Mouse (Mus musculus) lung, embryonic 15.5 days (tissue): ENCODE measurements around the gene Msi2. TPM values are rescaled to one million over a fixed set of nuclear protein-coding genes. Genes with fewer than 3 reads are reported as not detected.
A peak's percentile ranks its signal among the peaks of the same experiment; 100 is the strongest.

Experiments
- ATAC-seq: fragments of 200-750 bp; cut with Nextera tagmentation; 2 replicates; pipeline ENCODE4 v1.8.0; 2017; ENCODE audit warnings: moderate number of reproducible peaks, borderline replicate concordance; ENCODE audit not compliant: low FRiP score, low TSS enrichment; ENCODE audit errors: extremely low read depth
- H3K27ac ChIP-seq: fragments of 300-500 bp; sonication (generic); 2 replicates; pipeline ENCODE4 v1.5.1; 2015; ENCODE audit warnings: moderate library complexity, mild to moderate bottlenecking, inconsistent platforms
- H3K27me3 ChIP-seq: fragments of 300-500 bp; sonication (generic); 2 replicates; pipeline ENCODE4 v1.6.1; 2015; ENCODE audit warnings: inconsistent platforms
- H3K36me3 ChIP-seq: fragments of 300-500 bp; sonication (generic); 2 replicates; pipeline ENCODE4 v1.6.1; 2015; ENCODE audit warnings: inconsistent platforms
- H3K4me1 ChIP-seq: fragments of 300-500 bp; sonication (generic); 2 replicates; pipeline ENCODE4 v1.6.1; 2015; ENCODE audit warnings: inconsistent platforms
- H3K4me2 ChIP-seq: fragments of 300-500 bp; sonication (generic); 2 replicates; pipeline ENCODE4 v1.6.1; 2015; ENCODE audit warnings: inconsistent platforms, mild to moderate bottlenecking, moderate library complexity
- H3K4me3 ChIP-seq: fragments of 300-500 bp; sonication (generic); 2 replicates; pipeline ENCODE4 v1.5.1; 2015; ENCODE audit warnings: mild to moderate bottlenecking, inconsistent platforms
- H3K9ac ChIP-seq: fragments of 300-500 bp; sonication (generic); 2 replicates; pipeline ENCODE4 v1.6.1; 2015; ENCODE audit warnings: inconsistent platforms
- H3K9me3 ChIP-seq: fragments of 300-500 bp; sonication (generic); 2 replicates; pipeline ENCODE4 v1.6.1; 2016; ENCODE audit warnings: inconsistent platforms
- WGBS: fragments of 180-500 bp; shearing (Covaris S2); methylation state at CpG from one replicate; pipeline ENCODE4 v1.1.7; 2015; 5-methylcytosine and 5-hydroxymethylcytosine counted together
- polyA plus RNA-seq: library from polyadenylated mRNA; unstranded; fragments of >200 nt; fragmentation: Nextera tagmentation; extraction: Ambion mirVana; gene quantifications from 2 replicates; pipeline ENCODE4 v1.2.1, GENCODE M21; 2015

Msi2 gene
- polyA plus RNA-seq, 1 experiment from 2014 or later, result 13.8 TPM

- peaks cover 35% of the 10 kb centered on the region for H3K4me1 ChIP-seq
- H3K36me3 ChIP-seq, result no peaks in the 10 kb centered on the region
- no peak overlapping the region for H3K27ac ChIP-seq
- ATAC-seq, result no peak
- H3K27me3 ChIP-seq, result no peaks in the 10 kb centered on the region
- H3K9ac ChIP-seq, result no peak overlapping the region
- H3K4me3 ChIP-seq, result no peak overlapping the region
- H3K4me2 ChIP-seq, result no peak overlapping the region
- no peaks in the 10 kb centered on the region for H3K9me3 ChIP-seq
Measured at GRCm38 (mm10) chr11:88470599-88470998, 247.7 kb downstream of the Msi2 start.

GRCm38 (mm10) chr11:88468996-88469395, 249.3 kb downstream of the Msi2 start:
- no peaks in the 10 kb centered on the region for H3K9me3 ChIP-seq
- no peaks in the 10 kb centered on the region for H3K36me3 ChIP-seq
- H3K4me2 ChIP-seq, result no peak overlapping the region
- H3K9ac ChIP-seq, result no peak overlapping the region
- no peak overlapping the region for H3K4me3 ChIP-seq
- ATAC-seq, result no peak
- H3K27ac ChIP-seq, result no peak overlapping the region
- H3K27me3 ChIP-seq, result no peaks in the 10 kb centered on the region
- H3K4me1 ChIP-seq, result peaks cover 38% of the 10 kb centered on the region

- H3K27ac ChIP-seq, result no peak overlapping the region
- H3K9ac ChIP-seq, result no peak overlapping the region
- H3K4me2 ChIP-seq, result no peak overlapping the region
- H3K4me1 ChIP-seq, result peaks cover 34% of the 10 kb centered on the region
- ATAC-seq, result peak; percentile 47; the same call in 1 of the 2 replicates
- WGBS, result 42% methylated on average over 18 of the region's 18 CpGs
- H3K4me3 ChIP-seq, result no peak overlapping the region
- H3K9me3 ChIP-seq, result no peaks in the 10 kb centered on the region
- H3K27me3 ChIP-seq, result no peaks in the 10 kb centered on the region
- H3K36me3 ChIP-seq, result no peaks in the 10 kb centered on the region
Measured at GRCm38 (mm10) chr11:88467498-88468245, 250.6 kb downstream of the Msi2 start.

- peaks cover 37% of the 10 kb centered on the region for H3K4me1 ChIP-seq
- no peak for ATAC-seq
- H3K4me2 ChIP-seq, result no peak overlapping the region
- H3K9ac ChIP-seq, result no peak overlapping the region
- no peaks in the 10 kb centered on the region for H3K27me3 ChIP-seq
- H3K27ac ChIP-seq, result no peak overlapping the region
- no peak overlapping the region for H3K4me3 ChIP-seq
- 55% methylated on average over 6 of the region's 6 CpGs for WGBS
- no peaks in the 10 kb centered on the region for H3K9me3 ChIP-seq
- no peaks in the 10 kb centered on the region for H3K36me3 ChIP-seq
Measured at GRCm38 (mm10) chr11:88463951-88464350, 254.4 kb downstream of the Msi2 start.

GRCm38 (mm10) chr11:88462789-88463188, 255.5 kb downstream of the Msi2 start:
- Histone ChIP-seq H3K36me3 (no peaks in the 10 kb centered on the region), H3K4me3 (no peak overlapping the region), H3K9ac (no peak overlapping the region), H3K27me3 (no peaks in the 10 kb centered on the region), H3K9me3 (no peaks in the 10 kb centered on the region), H3K4me2 (no peak overlapping the region), H3K4me1 (peaks cover 31% of the 10 kb centered on the region), H3K27ac (no peak overlapping the region)
- no peak for ATAC-seq
- 93% methylated on average over 8 of the region's 8 CpGs for WGBS

GRCm38 (mm10) chr11:88461601-88462000, 256.7 kb downstream of the Msi2 start:
- no peak overlapping the region for H3K27ac ChIP-seq
- no peak overlapping the region for H3K4me2 ChIP-seq
- no peak overlapping the region for H3K4me3 ChIP-seq
- ATAC-seq, result no peak
- H3K9me3 ChIP-seq, result no peaks in the 10 kb centered on the region
- WGBS, result 68% methylated on average over 4 of the region's 4 CpGs
- no peak overlapping the region for H3K9ac ChIP-seq
- peaks cover 26% of the 10 kb centered on the region for H3K4me1 ChIP-seq
- no peaks in the 10 kb centered on the region for H3K27me3 ChIP-seq
- H3K36me3 ChIP-seq, result no peaks in the 10 kb centered on the region

- no peak overlapping the region for H3K4me2 ChIP-seq
- 40% methylated on average over 19 of the region's 19 CpGs for WGBS
Measured at GRCm38 (mm10) chr11:88459946-88460736, 258.2 kb downstream of the Msi2 start.

GRCm38 (mm10) chr11:88457241-88457738, 261.0 kb downstream of the Msi2 start:
- no peak overlapping the region for H3K9ac ChIP-seq
- WGBS, result 81% methylated on average over 10 of the region's 10 CpGs
- no peak overlapping the region for H3K27ac ChIP-seq
- H3K4me1 ChIP-seq, result peaks cover 29% of the 10 kb centered on the region
- no peak for ATAC-seq
- no peak overlapping the region for H3K4me2 ChIP-seq
- H3K36me3 ChIP-seq, result no peaks in the 10 kb centered on the region
- H3K27me3 ChIP-seq, result no peaks in the 10 kb centered on the region
- H3K9me3 ChIP-seq, result no peaks in the 10 kb centered on the region
- H3K4me3 ChIP-seq, result no peak overlapping the region

More at GRCm38 (mm10) chr11:88459946-88460736, 258.2 kb downstream of the Msi2 start:
- H3K36me3 ChIP-seq, result no peaks in the 10 kb centered on the region
- no peaks in the 10 kb centered on the region for H3K9me3 ChIP-seq
- H3K9ac ChIP-seq, result no peak overlapping the region
- H3K4me1 ChIP-seq, result peaks cover 32% of the 10 kb centered on the region
- 0 out of 2 replicates have a peak, but pooled peaks have one; percentile 37 for ATAC-seq
- H3K27me3 ChIP-seq, result no peaks in the 10 kb centered on the region
- no peak overlapping the region for H3K4me3 ChIP-seq
- no peak overlapping the region for H3K27ac ChIP-seq

GRCm38 (mm10) chr11:88454867-88455806, 263.2 kb downstream of the Msi2 start:
- Histone ChIP-seq H3K4me3 (no peak overlapping the region), H3K27ac (no peak overlapping the region), H3K27me3 (no peaks in the 10 kb centered on the region), H3K9me3 (no peaks in the 10 kb centered on the region), H3K4me1 (peaks cover 17% of the 10 kb centered on the region; the same call in 1 of the 2 replicates), H3K4me2 (no peak overlapping the region), H3K36me3 (no peaks in the 10 kb centered on the region), H3K9ac (no peak overlapping the region)
- no peak for ATAC-seq
- 46% methylated on average over 19 of the region's 19 CpGs for WGBS

- no peak for ATAC-seq
- H3K4me1 ChIP-seq, result no peaks in the 10 kb centered on the region
- WGBS, result 84% methylated on average over 6 of the region's 6 CpGs
- H3K9ac ChIP-seq, result no peak overlapping the region
- H3K27ac ChIP-seq, result no peak overlapping the region
- H3K9me3 ChIP-seq, result no peaks in the 10 kb centered on the region
- H3K36me3 ChIP-seq, result no peaks in the 10 kb centered on the region
- no peak overlapping the region for H3K4me3 ChIP-seq
- H3K27me3 ChIP-seq, result no peaks in the 10 kb centered on the region
- H3K4me2 ChIP-seq, result no peak overlapping the region
Measured at GRCm38 (mm10) chr11:88449180-88449579, 269.1 kb downstream of the Msi2 start.

- Histone ChIP-seq H3K27ac (no peak overlapping the region), H3K4me1 (no peaks in the 10 kb centered on the region)
- no peak for ATAC-seq
Measured at GRCm38 (mm10) chr11:88448571-88448970, 269.7 kb downstream of the Msi2 start.

More at GRCm38 (mm10) chr11:88448571-88448970, 269.7 kb downstream of the Msi2 start:
- 57% methylated on average over 3 of the region's 3 CpGs for WGBS
- Histone ChIP-seq H3K27me3 (no peaks in the 10 kb centered on the region), H3K9me3 (no peaks in the 10 kb centered on the region), H3K4me3 (no peak overlapping the region), H3K36me3 (no peaks in the 10 kb centered on the region), H3K4me2 (no peak overlapping the region), H3K9ac (no peak overlapping the region)
